Mouse (Mus musculus) spleen, postnatal 14 days (tissue): ENCODE measurements around the gene Neb.

Source experiments
- DNase-seq, 2 experiments: peaks; one replicate each; pipeline ENCODE4 v3.0.0; 2021 to 2022; ENCODE audit warnings: low spot score in 2 of 2

The Neb gene

DNA sequence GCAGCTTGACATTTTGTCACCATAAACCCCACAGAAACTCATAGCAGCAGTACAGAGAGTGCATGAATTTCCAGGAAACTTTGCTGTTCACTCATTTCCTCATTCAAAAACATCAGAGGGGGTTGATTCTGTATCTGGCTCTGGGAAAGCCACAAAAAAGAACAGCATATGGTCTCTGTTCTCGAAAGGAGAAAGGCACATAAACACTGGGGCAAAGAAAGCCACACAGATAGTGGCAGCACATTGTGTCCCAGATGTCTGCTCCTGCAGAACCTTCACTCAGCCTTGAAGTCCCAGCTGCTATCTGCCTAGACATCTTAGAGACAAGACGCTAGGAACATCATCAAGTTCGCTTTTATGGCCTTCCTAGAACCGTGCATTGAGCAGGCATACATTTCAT lies 67.5 kb downstream of the Neb start:
- DNase-seq, result no peak

- DNase-seq, result no peak
These were observed 71.6 kb downstream of the Neb start for GRCm38 (mm10) chr2:52306635-52307034.

GRCm38 (mm10) chr2:52304554-52304953 lies 73.7 kb downstream of the Neb start:
- no peak for DNase-seq

DNA sequence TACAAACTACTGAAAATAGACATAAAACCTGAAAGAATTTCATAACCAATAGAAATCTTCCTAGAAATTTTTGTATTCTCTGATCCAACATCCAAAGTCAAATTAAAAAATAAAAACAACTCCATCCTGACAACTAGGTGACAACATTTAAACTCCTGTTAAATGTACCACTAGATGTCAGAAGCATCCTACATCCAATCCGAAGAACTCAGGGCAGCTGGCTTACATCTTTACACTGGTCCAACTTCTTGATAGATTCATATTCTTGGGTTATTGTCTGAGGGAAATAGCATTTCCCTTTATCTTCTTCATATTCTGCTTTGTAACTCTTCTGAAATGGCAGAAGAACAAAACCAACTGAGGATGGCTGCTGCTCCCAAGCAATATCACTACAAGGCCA lies 74.9 kb downstream of the Neb start:
- DNase-seq, result no peak

GRCm38 (mm10) chr2:52297969-52298368 lies 80.3 kb downstream of the Neb start:
- DNase-seq, result no peak

GRCm38 (mm10) chr2:52296779-52297178 lies 81.5 kb downstream of the Neb start:
- no peak for DNase-seq

GRCm38 (mm10) chr2:52287436-52287835 lies 90.8 kb downstream of the Neb start:
- DNase-seq, result no peak

DNA sequence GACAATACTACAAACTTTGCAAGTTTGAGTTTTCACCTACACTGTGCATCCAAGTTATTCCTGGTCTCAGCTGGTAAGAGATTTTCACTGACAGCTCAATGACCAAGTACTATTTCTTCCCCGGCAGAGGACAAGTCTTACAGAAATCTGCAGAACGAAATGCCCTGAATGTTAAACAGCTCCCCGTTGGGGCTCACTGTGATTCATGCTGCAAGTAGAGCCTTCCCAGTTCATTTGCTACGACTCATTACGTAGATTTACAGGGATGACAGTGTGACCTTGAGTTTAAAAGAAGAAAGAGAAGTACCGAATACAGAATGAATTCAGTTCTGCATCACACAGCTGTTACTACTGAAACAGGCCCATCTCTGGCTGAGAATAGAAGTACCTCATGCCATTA lies 91.9 kb downstream of the Neb start:
- no peak for DNase-seq

DNA sequence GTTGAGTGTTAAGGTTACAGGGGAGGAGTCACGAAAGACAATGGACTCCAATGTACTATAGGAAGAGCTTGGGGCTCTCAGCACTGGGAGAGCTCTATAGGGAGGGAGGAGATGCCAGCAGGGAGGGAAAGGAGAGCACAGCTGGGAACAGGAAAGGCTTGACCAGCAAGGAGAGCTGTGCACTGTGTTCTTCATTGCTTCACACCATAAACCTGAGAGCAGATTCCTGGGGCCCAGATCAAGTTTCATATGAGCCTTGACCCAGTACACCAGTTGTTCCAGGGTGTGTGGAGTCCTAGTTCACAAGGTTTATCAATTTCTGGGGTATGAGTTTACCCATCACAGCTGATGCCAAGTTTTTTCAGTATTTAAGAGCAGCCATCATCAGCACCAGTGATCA lies 106.1 kb downstream of the Neb start:
- no peak for DNase-seq

- DNase-seq, result no peak
These were observed 107.4 kb downstream of the Neb start for GRCm38 (mm10) chr2:52270911-52271310.

- no peak for DNase-seq
These were observed 116.1 kb downstream of the Neb start for GRCm38 (mm10) chr2:52262149-52262548.

DNA sequence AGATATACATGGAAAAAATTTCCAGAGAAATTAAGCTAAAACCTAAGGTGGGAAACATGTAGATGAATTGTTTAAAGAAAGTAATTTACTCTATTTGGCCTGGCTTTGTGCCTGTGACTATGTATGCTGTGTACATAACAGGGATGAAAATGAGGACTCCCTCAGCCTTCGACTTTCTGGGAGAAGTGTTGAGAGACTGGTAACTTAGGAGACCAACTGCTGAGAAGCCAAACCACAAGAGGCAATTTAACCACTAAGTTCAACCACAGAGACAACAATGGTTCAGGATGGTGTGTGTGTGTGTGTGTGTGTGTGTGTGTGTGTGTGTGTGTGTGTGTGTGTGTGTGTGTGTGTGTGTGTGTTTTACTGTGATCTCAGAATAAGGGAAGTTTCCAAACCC lies 126.2 kb downstream of the Neb start:
- no peak for DNase-seq

- no peak for DNase-seq
These were observed 129.9 kb downstream of the Neb start for GRCm38 (mm10) chr2:52248316-52248826.

DNA sequence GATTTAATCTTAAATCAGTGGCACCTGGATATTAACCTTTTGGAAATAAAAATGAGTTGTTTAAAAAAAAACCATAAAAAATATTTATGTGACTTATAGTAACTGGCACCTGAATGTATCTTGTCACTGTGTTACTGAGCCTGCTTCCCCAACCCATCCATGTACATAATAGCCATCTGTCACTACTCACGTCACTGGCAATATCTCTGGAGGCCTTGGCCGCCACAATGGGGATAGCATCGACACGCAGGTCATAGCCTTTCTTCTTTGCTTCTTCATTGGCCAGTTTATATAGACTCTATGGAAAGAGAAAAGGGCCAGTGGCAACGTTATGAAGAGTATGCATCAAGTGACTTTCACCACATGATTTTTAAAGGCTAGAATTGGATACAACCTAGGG lies 133.2 kb downstream of the Neb start:
- DNase-seq, result no peak

GRCm38 (mm10) chr2:52242691-52243090 lies 135.6 kb downstream of the Neb start:
- no peak for DNase-seq

- no peak for DNase-seq
These were observed 140.4 kb downstream of the Neb start for GRCm38 (mm10) chr2:52237892-52238291.

DNA sequence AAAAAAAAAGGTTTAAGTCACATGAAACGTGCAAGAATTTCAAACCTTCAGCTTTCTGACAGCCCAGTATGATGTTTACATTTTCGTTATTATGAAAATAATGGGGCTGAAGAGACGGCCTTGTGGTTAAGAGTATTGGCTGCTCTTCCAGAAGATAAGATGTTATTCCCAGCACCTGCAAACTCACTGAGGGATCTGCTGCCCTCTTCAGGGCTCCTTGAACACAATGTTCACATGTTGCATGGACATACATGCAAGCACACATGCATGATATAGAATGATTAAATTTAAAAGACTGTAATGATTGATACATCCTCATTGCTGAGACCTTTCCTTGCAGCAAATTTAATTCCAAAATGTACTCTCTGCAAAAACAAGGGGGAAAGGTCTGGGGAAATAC lies 150.7 kb downstream of the Neb start:
- no peak for DNase-seq

GRCm38 (mm10) chr2:52224366-52224765 lies 153.9 kb downstream of the Neb start:
- DNase-seq, result no peak

- DNase-seq, result no peak
These were observed 158.2 kb downstream of the Neb start for GRCm38 (mm10) chr2:52220074-52220473.

DNA sequence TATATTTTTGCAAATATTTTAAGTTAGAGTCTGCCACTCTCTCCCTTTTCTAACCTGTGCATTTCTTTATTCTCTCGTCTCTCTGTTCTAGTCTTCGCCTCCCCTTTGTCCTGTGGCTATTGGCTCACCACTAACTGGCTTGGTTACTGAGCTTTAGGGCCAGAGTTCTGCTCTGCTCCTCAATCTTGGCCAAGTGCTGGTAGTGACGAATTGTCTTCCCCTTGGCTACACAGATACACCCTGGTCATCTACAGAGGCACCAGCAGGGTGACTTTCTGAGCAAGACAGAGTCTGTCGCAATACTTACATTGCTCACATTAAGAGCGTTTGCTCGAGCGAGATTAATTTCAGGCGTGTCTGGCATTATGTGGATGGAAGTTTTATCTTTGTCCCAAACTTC lies 162.3 kb downstream of the Neb start:
- no peak for DNase-seq

- DNase-seq, result no peak
These were observed 165.7 kb downstream of the Neb start for GRCm38 (mm10) chr2:52212561-52212961.

- no peak for DNase-seq
These were observed 166.8 kb downstream of the Neb start for GRCm38 (mm10) chr2:52211358-52211899.

GRCm38 (mm10) chr2:52210685-52211084 lies 167.6 kb downstream of the Neb start:
- DNase-seq, result no peak

- DNase-seq, result no peak
These were observed 173.3 kb downstream of the Neb start for GRCm38 (mm10) chr2:52204992-52205391.
